Mouse (Mus musculus) retina, postnatal 1 day (tissue): ENCODE results near the gene Cgref1.
A peak's percentile ranks its signal among the peaks of the same experiment; 100 is the strongest.

Experiments used
- DNase-seq: peaks from one replicate; pipeline ENCODE4 v3.0.0-alpha.2; 2012

Cgref1 gene

DNA sequence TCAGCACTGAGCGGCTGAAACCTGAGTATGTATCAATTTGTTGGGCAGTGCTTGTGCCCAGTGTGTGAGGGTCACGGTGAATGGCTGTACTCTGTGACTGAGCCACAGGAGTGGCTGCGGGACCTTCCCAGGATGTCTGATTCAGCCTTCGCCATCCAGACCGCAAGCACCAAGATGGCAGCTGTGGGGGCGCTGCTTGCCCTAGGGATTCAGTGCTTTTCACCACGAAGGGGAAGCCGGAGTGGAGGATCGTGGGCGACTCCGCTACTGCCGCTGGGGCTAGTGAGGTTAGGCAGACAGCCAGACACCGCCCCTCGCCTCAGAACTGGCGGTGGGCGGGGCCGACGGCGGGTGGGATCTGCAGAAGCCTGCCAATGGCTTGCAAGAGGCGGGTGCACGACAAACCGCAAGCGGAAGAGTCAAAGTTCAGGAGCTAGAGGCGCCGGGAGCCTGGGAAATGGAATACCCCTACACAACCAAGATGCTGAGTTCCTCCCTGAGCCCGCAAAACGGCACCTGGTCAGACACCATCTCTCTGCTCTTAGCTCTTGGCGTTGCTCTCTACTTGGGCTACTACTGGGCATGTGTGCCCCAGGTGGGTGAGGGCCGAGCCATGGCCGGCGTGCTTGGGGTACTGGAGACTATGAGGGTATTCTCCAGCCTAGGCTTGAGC lies 4.4 kb upstream of the Cgref1 start:
- peak; percentile 94 for DNase-seq

DNA sequence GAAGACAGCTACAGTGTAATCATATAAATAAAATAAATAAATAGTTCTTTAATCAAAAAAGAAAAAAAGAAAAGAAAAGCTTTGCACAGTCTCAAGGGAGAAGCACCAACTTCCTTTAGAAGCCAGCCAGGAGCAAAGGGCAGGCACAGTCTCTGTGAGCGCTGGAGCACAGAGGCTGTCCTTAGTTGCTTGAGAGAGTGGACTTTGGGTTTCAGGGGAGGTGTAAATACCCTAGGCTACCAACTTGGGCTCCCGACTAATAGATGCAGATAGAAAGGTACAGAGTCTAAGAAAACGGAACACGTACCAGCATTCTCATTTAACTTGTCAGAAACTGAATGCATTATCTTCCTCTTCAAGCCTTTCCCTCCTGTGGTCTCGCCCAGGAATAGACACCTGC lies 3.2 kb upstream of the Cgref1 start:
- no peak for DNase-seq

DNA sequence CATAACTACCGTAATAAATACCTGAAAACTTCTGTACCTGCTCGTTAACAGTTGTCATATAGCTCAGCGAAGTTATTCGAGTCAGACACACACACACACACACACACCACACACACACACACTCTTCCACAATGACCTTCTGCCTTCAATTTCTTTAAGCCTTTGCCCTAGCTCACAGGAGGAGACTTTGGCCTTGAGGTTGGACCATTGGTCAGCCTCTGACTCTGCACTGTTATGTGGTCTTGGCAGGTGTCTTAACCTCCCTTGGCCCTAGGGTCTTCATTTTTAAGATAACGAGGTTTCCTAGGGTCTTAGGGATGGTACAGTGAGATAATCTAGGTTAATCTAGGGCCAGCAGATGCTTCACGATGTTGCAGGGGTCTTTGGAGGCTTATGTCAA lies 1.0 kb downstream of the Cgref1 start:
- peak; percentile 17 for DNase-seq

DNA sequence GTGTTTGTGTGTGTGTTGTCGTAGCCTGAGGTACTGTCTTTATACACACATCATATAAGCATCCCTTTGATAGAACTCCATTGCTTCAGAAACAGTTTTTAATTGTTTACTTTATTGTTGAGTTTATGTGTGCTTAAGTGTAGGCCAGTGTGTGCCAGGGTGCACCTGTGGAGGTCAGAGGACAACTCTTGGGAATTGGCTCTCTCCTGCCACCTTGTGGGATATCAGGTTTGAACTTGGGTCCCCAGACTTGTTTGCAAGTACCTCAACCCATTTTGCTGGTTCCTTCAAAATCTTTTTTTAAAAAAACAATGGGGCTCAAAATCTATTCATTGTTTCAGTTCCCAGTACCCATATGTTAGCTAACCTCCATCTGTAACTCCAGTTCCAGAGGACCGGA lies 2.4 kb downstream of the Cgref1 start:
- DNase-seq: peak; percentile 27

DNA sequence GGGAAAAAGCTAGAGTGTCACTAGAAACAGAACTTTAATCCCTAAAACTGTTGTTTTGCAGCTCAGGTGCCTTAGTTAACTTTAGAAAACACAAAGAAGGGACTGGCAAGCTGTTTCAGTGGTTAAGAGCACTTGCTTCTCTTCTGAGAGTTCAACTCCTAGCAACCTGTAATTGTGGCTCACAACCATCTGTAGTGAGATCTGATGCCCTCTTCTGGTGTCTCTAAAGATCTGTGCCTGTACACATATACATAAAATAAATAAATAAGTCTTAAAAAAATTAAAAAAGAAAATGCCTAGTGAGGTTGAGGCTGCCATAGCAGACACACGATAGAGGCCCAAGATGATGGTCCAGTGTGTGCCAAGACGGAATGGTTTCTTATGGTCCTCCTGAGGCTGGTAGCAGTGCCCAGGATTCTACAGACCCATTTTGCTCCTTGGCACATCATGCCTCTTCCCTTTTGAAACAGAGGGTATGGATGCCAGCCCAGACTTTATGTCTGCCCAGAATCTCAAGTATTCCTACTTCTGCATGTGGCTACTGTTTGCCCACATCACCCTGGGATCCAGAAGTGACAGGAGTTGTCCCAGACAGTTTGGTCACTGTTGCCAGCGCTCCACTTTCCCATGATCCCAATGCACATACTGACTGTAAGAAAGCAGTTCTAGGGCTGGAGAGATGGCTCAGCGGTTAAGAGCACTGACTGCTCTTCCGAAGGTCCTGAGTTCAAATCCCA lies 10.5 kb downstream of the Cgref1 start:
- no peak for DNase-seq

DNA sequence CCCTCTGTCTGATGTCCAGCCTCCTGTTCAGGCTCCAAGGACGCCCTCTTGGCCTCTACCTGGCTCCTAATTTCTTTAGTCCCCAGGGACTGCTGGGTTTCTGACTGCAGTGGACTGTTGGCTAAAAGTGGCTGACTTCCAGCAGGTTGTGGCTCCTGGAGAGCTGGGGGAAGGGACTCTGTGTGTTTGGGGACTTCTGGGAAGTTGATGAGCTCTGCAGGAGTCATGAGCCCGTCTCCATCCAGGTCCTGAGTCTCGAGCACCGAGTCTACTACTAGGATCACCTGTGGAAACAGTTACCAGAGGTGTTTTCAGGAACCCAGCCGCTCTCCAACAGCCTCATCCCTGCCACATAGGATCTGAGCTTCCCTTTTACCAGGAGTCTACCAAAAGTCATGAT lies 11.7 kb downstream of the Cgref1 start:
- no peak for DNase-seq

DNA sequence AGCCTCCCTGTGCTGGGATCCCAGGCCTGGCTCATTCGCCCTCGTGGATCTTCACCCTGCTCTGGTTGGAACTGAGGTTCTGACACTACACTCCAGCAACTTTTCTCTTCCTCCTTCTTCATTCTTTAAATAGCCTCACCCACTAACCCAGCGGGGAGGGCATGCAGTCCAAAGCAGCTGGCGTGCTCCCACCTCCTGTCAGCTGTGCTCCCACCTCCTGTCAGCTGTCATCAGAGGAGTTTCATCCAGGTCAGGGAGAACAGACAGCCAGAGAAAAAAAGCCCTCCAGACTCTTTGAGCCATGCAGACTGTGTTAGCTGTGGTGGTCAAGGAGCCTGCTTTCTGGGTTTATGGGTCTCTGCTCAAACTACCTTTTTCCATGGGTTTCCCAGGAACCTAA lies 14.0 kb downstream of the Cgref1 start:
- DNase-seq: no peak

DNA sequence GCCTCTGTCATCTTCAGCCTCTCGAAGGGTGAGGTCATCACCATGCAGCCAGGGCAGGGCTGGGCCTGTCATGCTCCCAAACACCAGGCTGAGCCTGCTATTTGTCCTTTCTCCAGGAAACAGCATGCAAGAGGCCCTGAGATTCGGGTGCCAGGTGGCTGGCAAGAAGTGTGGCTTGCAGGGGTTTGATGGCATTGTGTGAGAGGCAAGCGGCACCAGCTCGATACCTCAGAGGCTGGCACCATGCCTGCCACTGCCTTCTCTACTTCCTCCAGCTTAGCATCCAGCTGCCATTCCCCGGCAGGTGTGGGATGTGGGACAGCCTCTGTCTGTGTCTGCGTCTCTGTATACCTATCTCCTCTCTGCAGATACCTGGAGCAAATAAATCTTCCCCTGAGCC lies 14.5 kb downstream of the Cgref1 start:
- no peak for DNase-seq

DNA sequence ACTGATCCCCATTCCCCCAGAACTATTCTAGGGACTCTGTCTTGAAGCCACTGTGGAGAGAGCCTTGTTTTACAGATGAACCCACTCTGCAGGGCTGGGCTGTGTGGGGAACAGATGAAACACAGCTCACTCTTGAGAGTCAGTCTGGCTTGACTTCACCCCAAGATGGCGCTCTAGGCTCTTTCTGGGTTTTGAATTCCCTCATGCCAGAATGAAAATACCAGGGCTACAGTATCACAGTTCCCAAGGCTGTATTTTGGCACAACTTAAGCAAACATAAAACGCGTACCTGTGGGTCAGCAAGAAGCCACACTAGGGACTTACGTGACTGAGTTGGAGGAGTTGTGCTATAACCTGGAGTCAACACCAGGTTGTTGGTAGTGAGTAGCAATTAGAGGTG lies 15.3 kb downstream of the Cgref1 start:
- peak; percentile 74 for DNase-seq

DNA sequence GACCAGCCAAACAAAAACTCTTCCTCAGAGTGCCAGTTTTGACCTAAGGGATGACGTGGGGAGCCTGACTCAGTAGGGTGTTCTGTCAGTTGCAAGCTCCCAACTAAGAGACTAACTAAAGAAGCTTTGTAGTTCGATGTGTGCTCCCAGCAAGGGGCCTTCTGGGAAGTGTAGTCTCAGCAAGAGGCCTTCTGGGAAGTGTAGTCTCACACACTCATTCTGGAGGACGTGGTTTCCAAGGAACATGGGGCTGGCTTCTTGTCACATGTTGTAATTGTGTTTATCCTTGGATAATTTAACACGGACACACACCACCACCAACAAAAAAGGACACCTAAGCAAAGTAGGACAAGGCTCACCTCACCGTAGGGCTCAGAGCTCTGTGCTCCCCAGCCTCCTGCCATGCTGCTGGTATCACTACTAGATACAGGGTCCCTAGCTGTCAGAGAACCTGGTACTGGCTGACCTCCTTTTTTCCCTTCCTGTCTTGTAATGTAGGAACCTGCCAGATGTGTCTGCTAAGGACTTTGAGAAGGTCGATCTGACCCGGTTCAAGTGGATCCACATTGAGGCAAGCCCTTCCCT lies 17.4 kb downstream of the Cgref1 start:
- DNase-seq: peak; percentile 64

DNA sequence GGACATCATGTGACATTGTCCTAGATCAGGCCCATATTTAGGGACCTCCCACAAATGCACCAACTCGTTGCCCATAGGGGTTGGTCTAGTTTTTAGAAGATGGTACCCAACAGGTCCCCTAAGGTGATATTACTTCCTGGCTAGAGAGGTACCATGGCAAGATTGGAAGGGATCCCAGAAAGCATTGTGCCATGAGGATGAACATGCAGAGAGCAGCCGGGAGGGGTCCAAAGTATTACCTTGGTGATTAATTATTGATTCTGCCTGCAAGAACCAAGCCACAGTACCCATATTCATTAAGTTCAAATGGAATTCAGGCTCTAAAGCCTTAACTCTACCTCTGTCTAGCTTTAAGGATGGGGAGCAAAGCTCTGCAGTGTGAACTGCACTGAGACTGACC lies 19.3 kb downstream of the Cgref1 start:
- DNase-seq: no peak

DNA sequence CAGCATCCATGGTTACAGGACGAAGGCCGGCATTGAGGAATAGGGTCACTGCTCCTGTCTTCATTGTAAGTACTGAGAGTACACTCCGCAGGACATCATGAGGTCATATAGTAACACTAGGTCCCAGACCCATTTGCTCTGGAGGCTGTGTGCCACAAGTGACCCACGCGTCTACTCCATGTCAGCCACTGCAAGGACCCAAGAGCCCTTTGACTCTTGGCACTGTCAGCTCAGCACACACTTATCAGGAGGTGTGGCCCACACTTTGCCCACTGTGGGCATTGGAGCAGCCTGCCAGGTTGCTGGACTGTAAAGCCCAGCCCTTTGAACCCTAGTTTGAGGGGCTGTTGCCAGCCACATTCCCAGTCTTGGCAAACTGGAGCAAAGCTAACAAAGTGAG lies 20.2 kb downstream of the Cgref1 start:
- DNase-seq: no peak

DNA sequence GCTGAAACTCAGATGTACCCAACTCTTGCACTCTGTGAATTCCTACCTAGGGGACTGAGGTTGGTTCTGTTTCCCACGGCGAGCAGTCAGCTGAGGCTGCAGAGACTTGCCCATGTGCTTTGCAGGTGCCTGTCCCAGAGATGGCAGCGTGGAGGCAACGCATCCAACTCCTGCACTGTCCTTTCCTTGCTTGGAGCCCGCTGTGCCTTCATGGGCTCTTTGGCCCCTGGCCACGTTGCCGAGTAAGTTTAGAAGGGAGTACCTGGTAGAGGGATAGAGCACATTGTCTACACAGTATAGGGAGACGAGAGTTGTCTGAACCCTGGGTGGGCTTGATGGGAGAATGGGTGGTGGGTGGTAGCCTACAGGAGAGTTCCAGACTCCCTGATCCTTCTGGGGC lies 20.8 kb downstream of the Cgref1 start:
- DNase-seq: no peak

DNA sequence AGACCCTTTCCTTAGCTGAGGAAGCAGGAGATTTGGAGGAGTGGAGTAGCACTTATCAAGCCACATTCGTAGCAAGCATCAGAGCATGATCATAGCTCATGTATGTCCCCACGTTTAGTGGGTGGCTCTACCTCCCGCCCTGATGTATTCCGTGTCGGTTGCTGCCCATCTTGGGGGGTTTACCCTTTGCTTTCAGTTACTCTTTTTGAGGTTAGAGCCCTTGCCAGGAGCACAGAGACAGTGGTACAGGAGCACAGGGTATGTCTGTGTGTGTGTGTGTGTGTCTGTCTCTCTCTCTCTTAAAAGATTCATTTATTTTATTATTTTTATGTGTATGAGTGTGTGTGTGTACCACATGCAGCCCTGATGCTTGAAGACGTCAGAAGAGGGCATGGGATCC lies 22.3 kb downstream of the Cgref1 start:
- no peak for DNase-seq

DNA sequence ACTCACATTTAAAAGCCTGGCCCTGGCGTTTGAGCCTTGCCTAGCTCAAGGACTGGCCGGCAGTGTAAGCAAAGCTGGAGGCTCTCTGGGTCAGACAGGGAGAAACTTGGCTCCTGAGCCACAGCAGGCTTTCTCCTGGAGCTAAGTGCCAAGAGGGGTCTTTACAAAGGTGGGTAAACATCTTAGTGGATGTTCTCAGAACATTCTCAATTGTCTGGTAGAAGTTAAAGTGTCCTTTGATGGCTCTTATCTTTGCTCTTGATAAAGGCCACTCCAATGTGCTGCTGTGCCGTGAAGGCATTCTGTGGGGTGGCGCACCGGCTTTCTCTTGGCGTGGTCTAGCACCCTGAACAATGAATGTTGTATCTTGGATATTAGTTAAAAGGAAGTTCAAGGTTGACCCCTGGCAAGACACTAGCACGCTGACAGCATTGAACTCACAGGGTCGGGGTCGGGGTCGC lies 22.8 kb downstream of the Cgref1 start:
- DNase-seq: no peak

DNA sequence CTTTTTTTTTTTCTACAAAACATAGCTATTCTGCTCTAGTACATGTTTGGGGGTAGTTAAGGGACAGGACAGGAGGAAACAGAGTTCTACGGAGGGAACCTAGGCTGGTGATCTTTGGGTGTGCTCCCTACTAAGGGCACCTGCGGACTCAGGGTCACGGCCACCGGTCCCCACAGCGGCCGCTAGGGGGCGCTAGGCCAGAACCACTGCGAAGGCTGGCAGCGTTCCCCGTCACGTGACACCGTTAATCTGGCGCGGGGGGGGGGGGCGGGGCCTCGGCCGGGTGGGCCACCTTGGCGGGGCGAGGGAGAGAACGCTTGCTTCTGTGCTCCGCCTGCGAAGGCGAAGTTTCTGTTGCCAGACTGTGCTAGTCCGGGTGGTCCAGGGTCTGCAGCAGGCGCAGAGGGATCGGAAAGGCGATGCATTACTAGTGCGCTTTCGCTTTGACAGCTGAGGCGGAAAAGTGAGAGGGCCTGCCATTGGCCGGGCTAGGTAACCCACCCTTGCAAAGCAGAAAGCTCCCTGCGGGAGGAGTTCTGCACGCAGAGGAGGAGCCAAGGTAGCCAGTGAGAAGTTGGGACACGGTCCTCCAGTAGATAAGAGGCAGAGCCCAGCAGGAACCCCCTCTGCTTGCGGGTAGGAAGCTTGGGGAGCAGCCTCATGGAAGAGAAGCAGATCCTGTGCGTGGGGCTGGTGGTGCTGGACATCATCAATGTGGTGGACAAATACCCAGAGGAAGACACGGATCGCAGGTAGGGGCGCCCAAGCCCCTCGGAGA lies 23.9 kb downstream of the Cgref1 start, which contains the start of gene Khk:
TSS of gene Khk (plus strand) at position 176 of the 778 bp plus-strand sequence.
- peak; percentile 93 for DNase-seq

DNA sequence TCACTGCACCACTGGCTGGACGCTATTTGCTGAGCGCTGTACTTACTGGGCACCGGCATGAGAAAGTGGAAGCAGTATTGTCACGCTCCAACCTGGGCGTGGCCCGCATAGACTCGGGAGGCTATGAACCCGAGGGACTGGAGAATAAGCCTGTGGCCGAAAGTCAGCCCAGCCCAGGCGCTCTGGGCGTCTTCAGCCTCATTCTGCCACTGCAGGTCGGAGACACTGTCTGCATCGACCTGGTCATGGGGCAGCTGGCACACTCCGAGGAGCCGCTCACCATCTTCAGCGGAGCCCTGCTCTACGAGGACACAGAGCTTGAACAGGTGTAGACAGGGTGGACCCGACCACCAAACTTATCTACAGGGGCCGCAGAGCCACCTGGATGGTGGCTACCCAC lies 24.8 kb downstream of the Cgref1 start:
- no peak for DNase-seq

DNA sequence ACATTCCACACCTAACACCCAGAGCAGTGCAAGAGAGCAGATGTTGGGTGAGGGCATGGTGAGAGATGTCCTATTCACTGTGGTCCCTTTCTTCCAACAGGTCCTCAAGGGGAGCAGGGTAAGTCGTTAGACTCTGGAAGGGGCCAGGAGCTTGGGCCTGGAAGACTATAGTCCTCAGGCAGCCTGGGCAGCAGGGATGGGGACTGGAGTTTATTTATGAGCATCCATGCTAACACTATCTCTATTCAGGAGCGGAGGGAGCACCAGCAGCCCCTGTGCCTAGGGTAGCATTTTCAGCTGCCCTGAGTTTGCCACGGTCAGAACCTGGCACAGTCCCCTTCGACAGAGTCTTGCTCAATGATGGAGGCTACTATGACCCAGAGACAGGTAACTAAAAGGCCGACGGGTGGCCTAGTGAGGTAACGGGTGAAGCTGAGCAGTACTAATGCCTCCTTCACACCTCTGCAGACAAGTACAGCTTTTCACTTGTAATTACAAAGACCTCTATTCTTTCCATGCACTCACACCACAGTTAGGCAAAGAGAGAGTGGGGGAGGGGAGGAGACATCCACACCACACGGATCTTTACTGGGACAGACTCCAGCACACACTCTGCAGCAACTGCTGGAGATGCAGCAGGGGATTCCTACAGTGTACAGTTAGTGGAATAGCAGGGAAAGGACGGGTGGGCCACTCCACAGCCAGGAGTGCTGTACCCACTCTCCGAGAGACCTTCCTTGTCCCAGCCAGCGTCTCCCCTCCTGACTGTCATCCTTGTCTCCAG lies 25.4 kb downstream of the Cgref1 start:
- DNase-seq: no peak

DNA sequence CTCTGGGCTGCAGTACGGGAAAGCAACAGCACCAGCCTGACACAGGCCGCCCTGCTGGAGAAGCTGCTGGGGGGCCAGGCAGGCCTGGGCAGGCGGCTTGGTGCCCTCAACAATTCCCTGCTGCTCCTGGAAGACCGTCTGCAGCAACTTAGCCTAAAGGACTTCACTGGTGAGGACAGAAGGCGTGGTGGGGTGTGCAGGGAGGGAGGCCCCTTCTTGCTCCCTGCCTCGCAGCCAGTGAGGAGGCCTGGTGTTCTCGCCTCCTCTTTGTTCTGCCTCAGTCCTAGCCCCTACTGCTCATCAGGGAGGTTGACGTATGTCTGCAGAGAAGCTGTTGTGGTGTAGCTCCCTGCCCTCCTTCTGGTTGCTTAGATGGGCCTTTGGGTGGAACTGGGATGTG lies 26.7 kb downstream of the Cgref1 start:
- DNase-seq: no peak

DNA sequence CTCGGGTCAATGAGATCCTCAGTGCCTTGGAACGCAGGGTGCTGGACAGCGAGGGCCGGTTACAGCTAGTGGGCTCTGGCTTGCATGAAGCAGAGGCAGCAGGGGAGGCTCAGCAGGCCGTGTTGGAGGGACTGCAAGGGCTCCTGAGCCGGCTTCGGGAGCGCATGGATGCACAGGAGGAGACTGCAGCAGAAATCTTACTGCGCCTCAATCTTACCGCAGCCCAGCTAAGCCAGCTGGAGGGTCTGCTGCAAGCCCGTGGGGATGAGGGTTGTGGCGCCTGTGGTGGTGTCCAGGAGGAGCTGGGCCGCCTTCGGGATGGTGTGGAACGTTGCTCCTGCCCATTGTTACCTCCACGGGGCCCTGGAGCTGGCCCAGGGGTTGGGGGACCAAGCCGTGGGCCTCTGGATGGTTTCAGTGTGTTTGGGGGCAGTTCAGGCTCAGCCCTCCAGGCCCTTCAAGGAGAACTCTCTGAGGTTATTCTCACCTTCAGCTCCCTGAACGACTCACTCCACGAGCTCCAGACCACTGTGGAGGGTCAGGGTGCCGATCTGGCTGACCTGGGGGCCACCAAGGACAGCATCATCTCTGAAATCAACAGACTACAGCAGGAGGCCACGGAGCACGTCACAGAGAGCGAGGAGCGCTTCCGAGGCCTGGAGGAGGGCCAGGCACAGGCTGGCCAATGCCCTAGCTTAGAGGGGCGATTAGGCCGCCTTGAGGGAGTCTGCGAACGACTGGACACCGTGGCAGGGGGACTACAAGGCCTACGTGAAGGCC lies 27.3 kb downstream of the Cgref1 start:
- no peak for DNase-seq

DNA sequence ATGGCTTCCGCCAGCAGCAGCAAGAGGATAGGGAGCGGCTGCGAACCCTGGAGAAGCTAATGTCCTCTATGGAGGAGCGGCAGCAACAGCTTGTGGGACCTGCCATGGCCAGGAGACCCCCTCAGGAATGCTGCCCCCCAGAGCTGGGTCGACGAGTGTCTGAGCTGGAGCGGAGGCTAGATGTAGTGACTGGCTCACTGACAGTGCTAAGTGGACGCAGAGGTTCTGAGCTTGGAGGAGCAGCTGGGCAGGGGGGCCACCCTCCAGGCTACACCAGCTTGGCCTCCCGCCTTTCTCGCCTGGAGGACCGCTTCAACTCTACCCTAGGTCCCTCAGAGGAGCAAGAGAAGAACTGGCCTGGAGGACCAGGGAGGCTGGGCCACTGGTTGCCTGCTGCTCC lies 28.0 kb downstream of the Cgref1 start:
- DNase-seq: no peak

DNA sequence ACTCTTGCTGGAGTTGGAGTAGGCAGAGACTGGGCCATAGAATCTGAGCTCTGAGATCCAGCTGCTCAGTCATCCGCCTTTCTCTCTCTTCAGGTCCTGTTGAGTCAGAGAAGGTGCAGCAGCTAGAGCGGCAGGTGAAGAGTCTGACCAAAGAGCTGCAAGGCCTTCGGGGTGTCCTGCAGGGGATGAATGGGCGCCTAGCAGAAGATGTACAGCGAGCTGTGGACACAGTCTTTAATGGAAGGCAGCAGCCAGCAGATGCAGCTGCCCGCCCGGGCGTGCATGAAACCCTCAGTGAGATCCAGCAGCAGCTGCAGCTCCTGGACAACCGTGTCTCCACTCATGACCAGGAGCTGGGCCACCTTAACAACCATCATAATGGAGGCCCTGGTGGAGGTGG lies 28.6 kb downstream of the Cgref1 start:
- no peak for DNase-seq
